ENCODE assay signal across 9 mouse cellular contexts in the genomic region with DNA sequence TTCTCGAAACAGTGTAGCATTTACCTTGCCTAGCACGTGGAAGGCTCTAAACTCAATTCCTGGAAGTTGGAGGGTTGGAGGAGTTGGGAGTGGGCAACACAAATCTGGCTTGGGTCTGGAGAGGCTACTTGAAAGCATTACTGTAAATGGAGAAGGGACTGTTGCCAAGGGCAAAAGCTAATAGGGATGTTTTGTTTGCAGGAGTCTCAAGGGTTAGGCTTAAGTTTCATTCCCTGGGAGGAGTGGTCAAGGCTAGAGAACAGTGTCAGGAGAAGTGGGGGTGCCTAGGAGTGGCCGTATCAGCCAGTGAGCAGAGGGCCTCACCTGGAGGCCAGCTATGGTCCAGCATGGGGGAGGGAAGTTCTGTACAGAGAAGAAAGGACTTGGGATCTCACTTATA. TPM values are rescaled to one million over a fixed set of nuclear protein-coding genes. Genes with fewer than 3 reads are reported as not detected.
DNase-seq lines count a peak whose midpoint lies in the region; ATAC-seq and TF ChIP-seq lines count a peak whose summit lies in the region.
"Had no signal": no experiment of that assay in that cellular context is flagged by ENCODE, and none has a peak within 500 bp of the region (broad histone marks: within the 10 kb centered on the region; RNA-seq: fewer than 3 reads in every experiment).

No protein-coding gene starts in this region.

- peaks cover 17% of the 10 kb centered on the region for H3K36me3 ChIP-seq in embryonic facial prominence, embryonic 12.5 days
- H3K36me3 ChIP-seq in limb, embryonic 14.5 days (ENCODE audit: control insufficient read depth, insufficient read depth, low read length), result peaks cover 17% of the 10 kb centered on the region
- peaks cover 9% of the 10 kb centered on the region; the same call in 1 of the 2 replicates for H3K36me3 ChIP-seq in stomach, embryonic 15.5 days

- no peaks in the 10 kb centered on the region for H3K9me3 ChIP-seq in embryonic facial prominence, embryonic 12.5 days
- H3K9me3 ChIP-seq in limb, embryonic 14.5 days (ENCODE audit: control insufficient read depth, low read length), result no peaks in the 10 kb centered on the region
- H3K9me3 ChIP-seq in stomach, embryonic 15.5 days, result no peaks in the 10 kb centered on the region
- H3K9me3 ChIP-seq: G1E had no signal

- H3K9ac ChIP-seq in embryonic facial prominence, embryonic 12.5 days, result no peak overlapping the region
- H3K9ac ChIP-seq in limb, embryonic 14.5 days (ENCODE audit: low read depth, low read length, severe bottlenecking), result no peak overlapping the region
- H3K9ac ChIP-seq in stomach, embryonic 15.5 days, result no peak overlapping the region

- 0 out of 2 replicates have a peak, but pooled peaks have one; percentile 53 for ATAC-seq in embryonic facial prominence, embryonic 12.5 days (ENCODE audit: insufficient number of reproducible peaks, insufficient read depth, low FRiP score, low TSS enrichment)
- ATAC-seq in limb, embryonic 14.5 days (ENCODE audit: low FRiP score, low read depth), result peak; percentile 46; the same call in 1 of the 2 replicates
- peak; percentile 67; the same call in 1 of the 2 replicates for ATAC-seq in stomach, embryonic 15.5 days (ENCODE audit: insufficient read depth, low FRiP score, low read depth)

- H3K4me1 ChIP-seq in embryonic facial prominence, embryonic 12.5 days, result peaks cover 22% of the 10 kb centered on the region
- peaks cover 11% of the 10 kb centered on the region; the same call in 1 of the 2 replicates for H3K4me1 ChIP-seq in limb, embryonic 14.5 days (ENCODE audit: control insufficient read depth, insufficient read depth, low read length)
- peaks cover 29% of the 10 kb centered on the region for H3K4me1 ChIP-seq in stomach, embryonic 15.5 days

- intact Hi-C loops in gastrocnemius, postnatal 14 days (cut with DNase I; ENCODE audit: low total_unique reads), result no loop called here

- TF ChIP-seq CTCF in layer of hippocampus, adult 2 months (conservative IDR thresholded peaks at IDR 0.05), result no peak

- WGBS in embryonic facial prominence, embryonic 12.5 days, result 36% methylated on average over 3 of the region's 3 CpGs
- 63% methylated on average over 3 of the region's 3 CpGs for WGBS in limb, embryonic 14.5 days
- WGBS in stomach, embryonic 15.5 days, result 52% methylated on average over 3 of the region's 3 CpGs

- DNase-seq in layer of hippocampus, adult 2 months (ENCODE audit: low spot score in 2 of 2), result no peak
- DNase-seq in layer of hippocampus, adult 9-10 months (ENCODE audit: low spot score), result no peak
- DNase-seq in limb, embryonic 14.5 days (ENCODE audit: low spot score), result no peak
- DNase-seq in gastrocnemius, postnatal 14 days, result no peak
- no peak for DNase-seq in cerebellum, postnatal 36 days
- DNase-seq: right cerebral cortex, adult 18-20 months had no signal

- no peak overlapping the region for H3K4me2 ChIP-seq in embryonic facial prominence, embryonic 12.5 days (replicated peaks)
- 0 out of 2 replicates have a peak overlapping the region, but pooled peaks have one; percentile 3 for H3K4me2 ChIP-seq in limb, embryonic 14.5 days (replicated peaks; ENCODE audit: low read depth, low read length, severe bottlenecking)
- no peak overlapping the region for H3K4me2 ChIP-seq in stomach, embryonic 15.5 days

- H3K27me3 ChIP-seq in embryonic facial prominence, embryonic 12.5 days, result no peaks in the 10 kb centered on the region
- H3K27me3 ChIP-seq in limb, embryonic 14.5 days (ENCODE audit: control insufficient read depth, insufficient read depth, low read length), result no peaks in the 10 kb centered on the region
- H3K27me3 ChIP-seq in stomach, embryonic 15.5 days (replicated peaks), result no peaks in the 10 kb centered on the region

- TF ChIP-seq POLR2A in limb, embryonic 14.5 days (IDR thresholded peaks at IDR 0.05; ENCODE audit: borderline replicate concordance, extremely low read depth, insufficient read depth, insufficient read length), result no peak

- H3K4me3 ChIP-seq in layer of hippocampus, adult 2 months, result no peak overlapping the region
- H3K4me3 ChIP-seq in embryonic facial prominence, embryonic 12.5 days, result no peak overlapping the region
- H3K4me3 ChIP-seq in limb, embryonic 14.5 days (replicated peaks; ENCODE audit: low read length), result no peak overlapping the region
- no peak overlapping the region for H3K4me3 ChIP-seq in stomach, embryonic 15.5 days (replicated peaks)

- peak overlapping the region; percentile 61; the same call in 1 of the 2 replicates for H3K27ac ChIP-seq in layer of hippocampus, adult 2 months
- H3K27ac ChIP-seq in embryonic facial prominence, embryonic 12.5 days, result peak overlapping the region; percentile 65; the same call in 1 of the 2 replicates
- H3K27ac ChIP-seq in limb, embryonic 14.5 days (replicated peaks; ENCODE audit: low read depth, low read length), result peak overlapping the region; percentile 69
- peak overlapping the region; percentile 75 for H3K27ac ChIP-seq in stomach, embryonic 15.5 days

RNA-seq across cellular contexts. Expression of gene Scarb2, which starts 18.2 kb away (rescaled TPM):
- 10 to 100 TPM; 88.9 to 89.8 TPM for total RNA-seq in layer of hippocampus, adult 2 months (2021)
- 8.2 and 9.3 TPM in 2 replicates for polyA plus RNA-seq in embryonic facial prominence, embryonic 12.5 days (2016; fragmentation: Nextera tagmentation; extraction: Ambion mirVana)
- polyA plus RNA-seq in limb, embryonic 14.5 days (2012; rRNA removed), result 29.1 and 30.1 TPM in 2 replicates
- polyA plus RNA-seq in limb, embryonic 14.5 days (2014; fragmentation: Nextera tagmentation; extraction: Ambion mirVana), result 10.7 and 12.3 TPM in 2 replicates
- polyA plus RNA-seq in stomach, embryonic 15.5 days (2015; fragmentation: Nextera tagmentation; extraction: Ambion mirVana), result 15.8 and 17.0 TPM in 2 replicates
- 10 to 100 TPM; 71.7 to 79.2 TPM for total RNA-seq in gastrocnemius, postnatal 14 days (2021)

RNA-seq across cellular contexts. Expression of gene Nup54, which starts 53.4 kb away (rescaled TPM):
- 10 to 100 TPM; 32.1 to 32.2 TPM for total RNA-seq in layer of hippocampus, adult 2 months (2021)
- 57.0 and 61.1 TPM in 2 replicates for polyA plus RNA-seq in embryonic facial prominence, embryonic 12.5 days (2016; fragmentation: Nextera tagmentation; extraction: Ambion mirVana)
- polyA plus RNA-seq in limb, embryonic 14.5 days (2012; rRNA removed), result 45.3 and 48.6 TPM in 2 replicates
- 43.6 and 46.6 TPM in 2 replicates for polyA plus RNA-seq in limb, embryonic 14.5 days (2014; fragmentation: Nextera tagmentation; extraction: Ambion mirVana)
- polyA plus RNA-seq in stomach, embryonic 15.5 days (2015; fragmentation: Nextera tagmentation; extraction: Ambion mirVana), result 42.8 and 43.5 TPM in 2 replicates
- total RNA-seq in gastrocnemius, postnatal 14 days (2021), result 1 to 10 TPM; 8.9 to 9.9 TPM
